Mouse (Mus musculus): ENCODE results near the gene Cenph. TPM values are rescaled to one million over a fixed set of nuclear protein-coding genes. Genes with fewer than 3 reads are reported as not detected.

The Cenph gene
- polyA plus RNA-seq, 1 experiment, result 3.9 TPM

GRCm38 (mm10) chr13:100776056-100776419, 339 bp upstream of the Cenph start:
- Histone ChIP-seq H3K27me3 (ENCODE audit: control insufficient read depth, insufficient read depth, low read length) (no peaks in the 10 kb centered on the region), H3K27ac (ENCODE audit: control insufficient read depth, insufficient read depth, low read depth, low read length) (peak overlapping the region; percentile 73), H3K4me1 (ENCODE audit: control insufficient read depth, insufficient read depth, low read length) (peaks cover 6% of the 10 kb centered on the region), H3K4me3 (ENCODE audit: control insufficient read depth, low read depth, low read length) (peak overlapping the region; percentile 95), H3K36me3 (ENCODE audit: control insufficient read depth, insufficient read depth, low read length) (no peaks in the 10 kb centered on the region)
- TF ChIP-seq POLR2A (IDR thresholded peaks at IDR 0.05; ENCODE audit: control insufficient read depth, low read depth, low read length) (no peak), CTCF (IDR thresholded peaks at IDR 0.05; ENCODE audit: control insufficient read depth, insufficient read depth, insufficient replicate concordance, low read depth, low read length) (no peak)

- H3K27ac ChIP-seq (ENCODE audit: control insufficient read depth, insufficient read depth, low read depth, low read length), result no peak overlapping the region
- no peaks in the 10 kb centered on the region for H3K36me3 ChIP-seq (ENCODE audit: control insufficient read depth, insufficient read depth, low read length)
Measured at GRCm38 (mm10) chr13:100774704-100775103, 995 bp downstream of the Cenph start.

GRCm38 (mm10) chr13:100755329-100755728, 20.4 kb downstream of the Cenph start:
- Histone ChIP-seq H3K27me3 (ENCODE audit: control insufficient read depth, insufficient read depth, low read length) (no peaks in the 10 kb centered on the region), H3K4me1 (ENCODE audit: control insufficient read depth, insufficient read depth, low read length) (no peaks in the 10 kb centered on the region), H3K27ac (ENCODE audit: control insufficient read depth, insufficient read depth, low read depth, low read length) (no peak overlapping the region), H3K4me3 (ENCODE audit: control insufficient read depth, low read depth, low read length) (peak overlapping the region; percentile 6; the same call in 1 of the 2 replicates), H3K36me3 (ENCODE audit: control insufficient read depth, insufficient read depth, low read length) (no peaks in the 10 kb centered on the region)
- no peak for TF ChIP-seq POLR2A (IDR thresholded peaks at IDR 0.05; ENCODE audit: control insufficient read depth, low read depth, low read length)
- no peak for TF ChIP-seq CTCF (IDR thresholded peaks at IDR 0.05; ENCODE audit: control insufficient read depth, insufficient read depth, insufficient replicate concordance, low read depth, low read length)

More at GRCm38 (mm10) chr13:100774704-100775103, 995 bp downstream of the Cenph start:
- Histone ChIP-seq H3K27me3 (ENCODE audit: control insufficient read depth, insufficient read depth, low read length) (no peaks in the 10 kb centered on the region), H3K4me3 (ENCODE audit: control insufficient read depth, low read depth, low read length) (no peak overlapping the region), H3K4me1 (ENCODE audit: control insufficient read depth, insufficient read depth, low read length) (peaks cover 6% of the 10 kb centered on the region)
- no peak for TF ChIP-seq CTCF (IDR thresholded peaks at IDR 0.05; ENCODE audit: control insufficient read depth, insufficient read depth, insufficient replicate concordance, low read depth, low read length)
- no peak for TF ChIP-seq POLR2A (IDR thresholded peaks at IDR 0.05; ENCODE audit: control insufficient read depth, low read depth, low read length)

GRCm38 (mm10) chr13:100754186-100754585, 21.5 kb downstream of the Cenph start:
- Histone ChIP-seq H3K4me1 (ENCODE audit: control insufficient read depth, insufficient read depth, low read length) (no peaks in the 10 kb centered on the region), H3K4me3 (ENCODE audit: control insufficient read depth, low read depth, low read length) (no peak overlapping the region), H3K27ac (ENCODE audit: control insufficient read depth, insufficient read depth, low read depth, low read length) (no peak overlapping the region), H3K36me3 (ENCODE audit: control insufficient read depth, insufficient read depth, low read length) (no peaks in the 10 kb centered on the region), H3K27me3 (ENCODE audit: control insufficient read depth, insufficient read depth, low read length) (no peaks in the 10 kb centered on the region)
- TF ChIP-seq POLR2A (IDR thresholded peaks at IDR 0.05; ENCODE audit: control insufficient read depth, low read depth, low read length) (no peak), CTCF (IDR thresholded peaks at IDR 0.05; ENCODE audit: control insufficient read depth, insufficient read depth, insufficient replicate concordance, low read depth, low read length) (no peak)

- no peaks in the 10 kb centered on the region for H3K27me3 ChIP-seq (ENCODE audit: control insufficient read depth, insufficient read depth, low read length)
- H3K4me1 ChIP-seq (ENCODE audit: control insufficient read depth, insufficient read depth, low read length), result no peaks in the 10 kb centered on the region
- no peak overlapping the region for H3K4me3 ChIP-seq (ENCODE audit: control insufficient read depth, low read depth, low read length)
- no peaks in the 10 kb centered on the region for H3K36me3 ChIP-seq (ENCODE audit: control insufficient read depth, insufficient read depth, low read length)
- no peak overlapping the region for H3K27ac ChIP-seq (ENCODE audit: control insufficient read depth, insufficient read depth, low read depth, low read length)
- TF ChIP-seq CTCF (IDR thresholded peaks at IDR 0.05; ENCODE audit: control insufficient read depth, insufficient read depth, insufficient replicate concordance, low read depth, low read length) (no peak), POLR2A (IDR thresholded peaks at IDR 0.05; ENCODE audit: control insufficient read depth, low read depth, low read length) (no peak)
Measured at GRCm38 (mm10) chr13:100753011-100753410, 22.7 kb downstream of the Cenph start.

GRCm38 (mm10) chr13:100752529-100752928, 23.2 kb downstream of the Cenph start:
- Histone ChIP-seq H3K27me3 (ENCODE audit: control insufficient read depth, insufficient read depth, low read length) (no peaks in the 10 kb centered on the region), H3K4me3 (ENCODE audit: control insufficient read depth, low read depth, low read length) (no peak overlapping the region), H3K4me1 (ENCODE audit: control insufficient read depth, insufficient read depth, low read length) (no peaks in the 10 kb centered on the region), H3K27ac (ENCODE audit: control insufficient read depth, insufficient read depth, low read depth, low read length) (no peak overlapping the region), H3K36me3 (ENCODE audit: control insufficient read depth, insufficient read depth, low read length) (no peaks in the 10 kb centered on the region)
- no peak for TF ChIP-seq CTCF (IDR thresholded peaks at IDR 0.05; ENCODE audit: control insufficient read depth, insufficient read depth, insufficient replicate concordance, low read depth, low read length)
- no peak for TF ChIP-seq POLR2A (IDR thresholded peaks at IDR 0.05; ENCODE audit: control insufficient read depth, low read depth, low read length)

GRCm38 (mm10) chr13:100751402-100751801, 24.3 kb downstream of the Cenph start:
- no peak overlapping the region for H3K27ac ChIP-seq (ENCODE audit: control insufficient read depth, insufficient read depth, low read depth, low read length)
- TF ChIP-seq POLR2A (IDR thresholded peaks at IDR 0.05; ENCODE audit: control insufficient read depth, low read depth, low read length), result no peak
- no peak for TF ChIP-seq CTCF (IDR thresholded peaks at IDR 0.05; ENCODE audit: control insufficient read depth, insufficient read depth, insufficient replicate concordance, low read depth, low read length)
- H3K27me3 ChIP-seq (ENCODE audit: control insufficient read depth, insufficient read depth, low read length), result no peaks in the 10 kb centered on the region
- no peaks in the 10 kb centered on the region for H3K36me3 ChIP-seq (ENCODE audit: control insufficient read depth, insufficient read depth, low read length)
- no peaks in the 10 kb centered on the region for H3K4me1 ChIP-seq (ENCODE audit: control insufficient read depth, insufficient read depth, low read length)
- H3K4me3 ChIP-seq (ENCODE audit: control insufficient read depth, low read depth, low read length), result no peak overlapping the region

DNA sequence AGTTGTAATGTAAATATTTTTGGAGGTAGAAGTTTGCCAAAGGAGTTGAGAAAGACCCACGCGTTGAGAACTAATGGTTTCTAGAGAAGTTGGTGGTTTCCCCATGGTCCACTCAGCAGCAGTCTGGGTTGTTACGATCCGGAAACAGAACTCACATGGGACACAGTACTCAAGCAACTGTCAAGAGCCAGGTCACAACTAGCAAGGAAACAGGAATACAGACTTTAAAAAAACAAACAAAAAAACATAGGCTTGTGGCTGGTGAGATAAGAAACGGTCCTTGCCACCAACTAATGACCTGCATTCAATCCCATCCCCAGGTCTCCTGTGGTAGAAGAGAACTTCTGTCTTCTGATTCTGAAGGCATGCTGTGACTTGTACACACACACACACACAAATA, 24.9 kb downstream of the Cenph start:
- Histone ChIP-seq H3K4me3 (ENCODE audit: control insufficient read depth, low read depth, low read length) (no peak overlapping the region), H3K27me3 (ENCODE audit: control insufficient read depth, insufficient read depth, low read length) (no peaks in the 10 kb centered on the region), H3K4me1 (ENCODE audit: control insufficient read depth, insufficient read depth, low read length) (no peaks in the 10 kb centered on the region), H3K27ac (ENCODE audit: control insufficient read depth, insufficient read depth, low read depth, low read length) (no peak overlapping the region), H3K36me3 (ENCODE audit: control insufficient read depth, insufficient read depth, low read length) (no peaks in the 10 kb centered on the region)
- TF ChIP-seq CTCF (IDR thresholded peaks at IDR 0.05; ENCODE audit: control insufficient read depth, insufficient read depth, insufficient replicate concordance, low read depth, low read length) (no peak), POLR2A (IDR thresholded peaks at IDR 0.05; ENCODE audit: control insufficient read depth, low read depth, low read length) (no peak)

All from testis, adult 2 months (tissue).